Mouse (Mus musculus): ENCODE data around the gene Fbxl3.

Gene Fbxl3

GRCm38 (mm10) chr14:103085840-103086533 lies 13.4 kb downstream of the Fbxl3 start:
- DNase-seq (ENCODE audit: low spot score in 2 of 2), result no peak

GRCm38 (mm10) chr14:103079209-103079977 lies 20.0 kb downstream of the Fbxl3 start:
- DNase-seq (ENCODE audit: low spot score in 2 of 2), result no peak

GRCm38 (mm10) chr14:103078006-103078912 lies 21.1 kb downstream of the Fbxl3 start:
- no peak for DNase-seq (ENCODE audit: low spot score in 2 of 2)

- DNase-seq (ENCODE audit: low spot score in 2 of 2), result no peak
These were observed 21.9 kb downstream of the Fbxl3 start for GRCm38 (mm10) chr14:103077272-103078005.

- DNase-seq (ENCODE audit: low spot score in 2 of 2), result no peak
These were observed 24.2 kb downstream of the Fbxl3 start for GRCm38 (mm10) chr14:103075166-103075565.

GRCm38 (mm10) chr14:103073825-103074224 lies 25.5 kb downstream of the Fbxl3 start:
- DNase-seq (ENCODE audit: low spot score in 2 of 2), result no peak

GRCm38 (mm10) chr14:103072731-103073130 lies 26.6 kb downstream of the Fbxl3 start:
- no peak for DNase-seq (ENCODE audit: low spot score in 2 of 2)

- no peak for DNase-seq (ENCODE audit: low spot score in 2 of 2)
These were observed 27.9 kb downstream of the Fbxl3 start for GRCm38 (mm10) chr14:103071471-103071870.

- DNase-seq (ENCODE audit: low spot score in 2 of 2), result no peak
These were observed 28.6 kb downstream of the Fbxl3 start for GRCm38 (mm10) chr14:103070790-103071189.

- peak; percentile 95 to 97 for DNase-seq (ENCODE audit: low spot score in 2 of 2)
These were observed 29.3 kb downstream of the Fbxl3 start, which contains the start of gene Cln5 for GRCm38 (mm10) chr14:103069864-103070611. Cln5 (plus strand) TSS chr14:103070216.

- DNase-seq (ENCODE audit: low spot score in 2 of 2), result no peak
These were observed 29.9 kb downstream of the Fbxl3 start for GRCm38 (mm10) chr14:103069465-103069863.

GRCm38 (mm10) chr14:103065294-103066167 lies 33.8 kb downstream of the Fbxl3 start:
- peak; percentile 55 to 68 for DNase-seq (ENCODE audit: low spot score in 2 of 2)

- no peak for DNase-seq (ENCODE audit: low spot score in 2 of 2)
These were observed 39.9 kb downstream of the Fbxl3 start for GRCm38 (mm10) chr14:103059495-103059894.

GRCm38 (mm10) chr14:103058998-103059397 lies 40.4 kb downstream of the Fbxl3 start:
- DNase-seq (ENCODE audit: low spot score in 2 of 2), result peak in 1 of 2 experiments; percentile 41

- no peak for DNase-seq (ENCODE audit: low spot score in 2 of 2)
These were observed 42.8 kb downstream of the Fbxl3 start for GRCm38 (mm10) chr14:103056601-103057000.

GRCm38 (mm10) chr14:103054731-103055130 lies 44.6 kb downstream of the Fbxl3 start:
- DNase-seq (ENCODE audit: low spot score in 2 of 2), result no peak

GRCm38 (mm10) chr14:103051159-103051769 lies 48.1 kb downstream of the Fbxl3 start:
- DNase-seq (ENCODE audit: low spot score in 2 of 2), result peak; percentile 57 to 76

GRCm38 (mm10) chr14:103048292-103049086 lies 50.9 kb downstream of the Fbxl3 start:
- DNase-seq (ENCODE audit: low spot score in 2 of 2), result no peak
